In the genomic region with DNA sequence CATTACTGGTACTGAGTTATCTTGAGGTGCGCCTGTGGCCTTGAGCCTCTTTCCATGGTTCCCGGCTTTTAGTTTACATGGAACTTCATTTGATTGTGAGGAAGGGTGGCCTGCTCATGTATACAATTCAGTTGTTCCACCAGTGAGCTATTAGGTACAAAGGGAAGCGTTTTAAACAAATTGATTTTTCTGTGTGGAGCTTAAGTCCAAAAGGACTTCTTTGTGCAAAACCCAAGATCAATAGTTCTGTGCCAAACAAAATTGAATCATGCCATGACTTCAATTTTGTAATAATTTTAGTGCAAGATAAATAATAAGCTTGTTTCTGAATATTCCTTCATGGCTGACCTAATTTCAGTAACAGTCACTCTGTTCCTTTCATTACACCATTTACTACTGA, we compare ENCODE assay signal across 35 mouse cellular contexts.
"Had no signal": no experiment of that assay in that cellular context is flagged by ENCODE, and none has a peak within 500 bp of the region (broad histone marks: within the 10 kb centered on the region; RNA-seq: fewer than 3 reads in every experiment).

No protein-coding gene starts in this region.

- H3K27ac ChIP-seq: heart, embryonic 10.5 days; heart, embryonic 13.5 days; heart, embryonic 15.5 days; hindbrain, embryonic 10.5 days; hindbrain, embryonic 12.5 days; hindbrain, embryonic 13.5 days; hindbrain, embryonic 14.5 days; hindbrain, embryonic 15.5 days; hindbrain, postnatal 0 days; intestine, embryonic 15.5 days; kidney, embryonic 15.5 days; kidney, postnatal 0 days; layer of hippocampus, adult 2 months had no signal

- DNase-seq: heart, postnatal 10 days; heart, postnatal 14 days; heart, postnatal 36 days; heart, postnatal 4 days; kidney, adult 11 months; kidney, adult 18-20 months; kidney, adult 2 months; kidney, adult 8-10 months; kidney, adult 9 months; kidney, postnatal 10 days; kidney, postnatal 14 days; kidney, postnatal 25 days; kidney, postnatal 36 days; kidney, postnatal 4 days; layer of hippocampus, adult 9-11 months; layer of hippocampus, postnatal 36 days had no signal

- H3K9ac ChIP-seq: heart, embryonic 12.5 days; heart, embryonic 13.5 days; heart, embryonic 15.5 days; hindbrain, embryonic 12.5 days; hindbrain, embryonic 13.5 days; hindbrain, embryonic 14.5 days; hindbrain, embryonic 15.5 days; intestine, embryonic 15.5 days; kidney, embryonic 15.5 days had no signal

- ATAC-seq: hindbrain, embryonic 16.5 days; hindbrain, postnatal 0 days; inflammation-experienced regulatory T-cells, adult 6 months; intestine, embryonic 15.5 days; intestine, embryonic 16.5 days; intestine, postnatal 0 days had no signal

- H3K27me3 ChIP-seq: heart, embryonic 12.5 days; heart, embryonic 13.5 days; heart, embryonic 15.5 days; hindbrain, embryonic 12.5 days; hindbrain, embryonic 13.5 days; hindbrain, embryonic 15.5 days; intestine, embryonic 15.5 days; kidney, embryonic 15.5 days had no signal

- H3K4me1 ChIP-seq: heart, embryonic 10.5 days; hindbrain, embryonic 10.5 days; hindbrain, embryonic 12.5 days; hindbrain, embryonic 13.5 days; hindbrain, embryonic 15.5 days; intestine, embryonic 15.5 days; kidney, embryonic 15.5 days had no signal

- H3K9me3 ChIP-seq: heart, embryonic 10.5 days; heart, embryonic 12.5 days; heart, embryonic 13.5 days; heart, embryonic 15.5 days; hindbrain, embryonic 10.5 days; hindbrain, embryonic 12.5 days; hindbrain, embryonic 13.5 days; hindbrain, embryonic 15.5 days; intestine, embryonic 15.5 days; kidney, embryonic 15.5 days had no signal

- H3K4me2 ChIP-seq: heart, embryonic 11.5 days; heart, embryonic 12.5 days; heart, embryonic 13.5 days; heart, embryonic 15.5 days; hindbrain, embryonic 12.5 days; hindbrain, embryonic 13.5 days; hindbrain, embryonic 14.5 days; hindbrain, embryonic 15.5 days; intestine, embryonic 15.5 days; kidney, embryonic 15.5 days had no signal

- H3K4me3 ChIP-seq: heart, embryonic 10.5 days; heart, embryonic 12.5 days; heart, embryonic 13.5 days; heart, embryonic 15.5 days; hindbrain, embryonic 10.5 days; hindbrain, embryonic 12.5 days; hindbrain, embryonic 13.5 days; hindbrain, embryonic 15.5 days; intestine, embryonic 15.5 days; kidney, embryonic 15.5 days; layer of hippocampus, adult 2 months had no signal

- H3K36me3 ChIP-seq: heart, embryonic 10.5 days; heart, embryonic 12.5 days; heart, embryonic 13.5 days; heart, embryonic 15.5 days; hindbrain, embryonic 10.5 days; hindbrain, embryonic 12.5 days; hindbrain, embryonic 13.5 days; hindbrain, embryonic 15.5 days; intestine, embryonic 15.5 days; kidney, embryonic 15.5 days had no signal
